ENCODE assay signal across 39 mouse cellular contexts in the genomic region with DNA sequence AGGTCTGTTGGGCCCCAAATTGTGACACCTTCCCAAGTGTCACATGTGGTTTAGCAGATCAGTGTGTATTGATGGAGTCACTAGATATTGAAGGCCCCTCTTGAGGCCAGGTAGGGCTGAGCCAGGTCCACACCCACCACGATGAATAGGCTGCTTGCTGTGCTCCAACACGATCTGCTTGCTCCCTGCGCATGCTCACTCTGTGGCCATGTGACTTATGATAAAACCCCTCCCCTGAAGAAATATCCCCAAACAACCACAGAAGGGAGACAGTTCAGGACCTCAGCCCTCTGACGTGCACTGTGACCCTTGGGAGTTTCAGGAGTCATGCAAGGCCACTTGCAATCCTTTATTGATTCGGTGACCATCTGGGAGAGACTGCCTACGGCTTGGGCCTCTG. TPM values are rescaled to one million over a fixed set of nuclear protein-coding genes. Genes with fewer than 3 reads are reported as not detected.
"Had no signal": no experiment of that assay in that cellular context is flagged by ENCODE, and none has a peak within 500 bp of the region (broad histone marks: within the 10 kb centered on the region; RNA-seq: fewer than 3 reads in every experiment).

No protein-coding gene starts in this region.

- H3K4me2 ChIP-seq: embryonic facial prominence, embryonic 12.5 days; embryonic facial prominence, embryonic 13.5 days; embryonic facial prominence, embryonic 15.5 days; forebrain, embryonic 12.5 days; forebrain, embryonic 13.5 days; forebrain, embryonic 15.5 days had no signal

- DNase-seq: cerebellum, adult 9-10 months; cerebellum, adult 9-11 months; cerebellum, postnatal 10 days; cerebellum, postnatal 14 days; cerebellum, postnatal 25 days; cerebellum, postnatal 36 days; embryo, embryonic 11 days; forebrain, postnatal 0 days; gastrocnemius, adult 2 months; gastrocnemius, postnatal 10 days; gastrocnemius, postnatal 14 days; gastrocnemius, postnatal 25 days; gastrocnemius, postnatal 36 days; heart, adult 18-20 months; heart, adult 2 months had no signal

- H3K9me3 ChIP-seq: embryonic facial prominence, embryonic 10.5 days; embryonic facial prominence, embryonic 12.5 days; embryonic facial prominence, embryonic 13.5 days; embryonic facial prominence, embryonic 15.5 days; forebrain, embryonic 10.5 days; forebrain, embryonic 12.5 days; forebrain, embryonic 13.5 days; forebrain, embryonic 15.5 days; heart, embryonic 10.5 days had no signal

- H3K4me1 ChIP-seq: embryonic facial prominence, embryonic 10.5 days; embryonic facial prominence, embryonic 12.5 days; embryonic facial prominence, embryonic 13.5 days; embryonic facial prominence, embryonic 15.5 days; forebrain, embryonic 10.5 days; forebrain, embryonic 12.5 days; forebrain, embryonic 13.5 days; forebrain, embryonic 15.5 days had no signal

- H3K27me3 ChIP-seq: forebrain, embryonic 12.5 days; forebrain, embryonic 13.5 days; forebrain, embryonic 15.5 days had no signal

- H3K4me3 ChIP-seq: embryonic facial prominence, embryonic 10.5 days; embryonic facial prominence, embryonic 12.5 days; embryonic facial prominence, embryonic 13.5 days; embryonic facial prominence, embryonic 15.5 days; erythroblast, embryonic 14.5 days; forebrain, embryonic 10.5 days; forebrain, embryonic 12.5 days; forebrain, embryonic 13.5 days; forebrain, embryonic 15.5 days; gastrocnemius, adult 2 months; heart, adult 2 months; heart, embryonic 10.5 days had no signal

- H3K9ac ChIP-seq: embryonic facial prominence, embryonic 12.5 days; embryonic facial prominence, embryonic 13.5 days; embryonic facial prominence, embryonic 15.5 days; forebrain, embryonic 12.5 days; forebrain, embryonic 13.5 days; forebrain, embryonic 15.5 days; forebrain, postnatal 0 days had no signal

- H3K36me3 ChIP-seq: embryonic facial prominence, embryonic 10.5 days; embryonic facial prominence, embryonic 12.5 days; embryonic facial prominence, embryonic 13.5 days; embryonic facial prominence, embryonic 15.5 days; forebrain, embryonic 10.5 days; forebrain, embryonic 12.5 days; forebrain, embryonic 15.5 days; heart, embryonic 10.5 days had no signal

- H3K27ac ChIP-seq: embryonic facial prominence, embryonic 10.5 days; embryonic facial prominence, embryonic 12.5 days; embryonic facial prominence, embryonic 13.5 days; embryonic facial prominence, embryonic 15.5 days; forebrain, embryonic 10.5 days; forebrain, embryonic 12.5 days; forebrain, embryonic 13.5 days; forebrain, embryonic 15.5 days; gastrocnemius, adult 2 months; heart, adult 2 months; heart, embryonic 10.5 days had no signal

RNA-seq across cellular contexts. Expression of a gene that starts 5.3 kb away (rescaled TPM):
- total RNA-seq: common myeloid progenitor, adult 5-6 weeks; gastrocnemius, adult 18-20 months; gastrocnemius, adult 2 months; gastrocnemius, adult 8-10 months; gastrocnemius, postnatal 10 days; gastrocnemius, postnatal 14 days; gastrocnemius, postnatal 25 days; gastrocnemius, postnatal 36 days; gastrocnemius, postnatal 4 days; granulocyte monocyte progenitor cell, adult 5-6 weeks had no signal
- polyA plus RNA-seq: cortical plate, adult 2 months; embryonic facial prominence, embryonic 10.5 days; embryonic facial prominence, embryonic 11.5 days; embryonic facial prominence, embryonic 12.5 days; embryonic facial prominence, embryonic 14.5 days; embryonic facial prominence, embryonic 15.5 days; erythroblast, embryonic 14.5 days; forebrain, embryonic 10.5 days; forebrain, embryonic 11.5 days; forebrain, embryonic 12.5 days; forebrain, embryonic 13.5 days; forebrain, embryonic 14.5 days; forebrain, embryonic 15.5 days; forebrain, embryonic 16.5 days had no signal

RNA-seq across cellular contexts. Expression of a gene that starts 7.7 kb away (rescaled TPM):
- total RNA-seq: common myeloid progenitor, adult 5-6 weeks; gastrocnemius, adult 18-20 months; gastrocnemius, adult 2 months; gastrocnemius, adult 8-10 months; gastrocnemius, postnatal 10 days; gastrocnemius, postnatal 14 days; gastrocnemius, postnatal 25 days; gastrocnemius, postnatal 36 days; gastrocnemius, postnatal 4 days; granulocyte monocyte progenitor cell, adult 5-6 weeks; heart, adult 18-20 months; heart, adult 2 months; heart, adult 8-10 months had no signal
- polyA plus RNA-seq: cortical plate, adult 2 months; embryonic facial prominence, embryonic 11.5 days; embryonic facial prominence, embryonic 13.5 days; embryonic facial prominence, embryonic 14.5 days; embryonic facial prominence, embryonic 15.5 days; erythroblast, embryonic 14.5 days; forebrain, embryonic 10.5 days; forebrain, embryonic 11.5 days; forebrain, embryonic 12.5 days; forebrain, embryonic 13.5 days; forebrain, embryonic 14.5 days; forebrain, embryonic 16.5 days; frontal cortex, adult 2 months; gonadal fat pad, adult 2 months; heart, adult 2 months had no signal

RNA-seq across cellular contexts. Expression of a gene that starts 22.7 kb away (rescaled TPM):
- total RNA-seq: common myeloid progenitor, adult 5-6 weeks; granulocyte monocyte progenitor cell, adult 5-6 weeks had no signal
- polyA plus RNA-seq: erythroblast, embryonic 14.5 days had no signal

RNA-seq across cellular contexts. Expression of a gene that starts 32.4 kb away (rescaled TPM):
- total RNA-seq: common myeloid progenitor, adult 5-6 weeks; gastrocnemius, adult 18-20 months; gastrocnemius, adult 2 months; gastrocnemius, postnatal 25 days; gastrocnemius, postnatal 36 days; granulocyte monocyte progenitor cell, adult 5-6 weeks; heart, adult 2 months; heart, adult 8-10 months had no signal
- polyA plus RNA-seq: erythroblast, embryonic 14.5 days; heart, adult 2 months had no signal
